Mouse (Mus musculus) MEL-GATA-1-ER (cell line): ENCODE results near the gene Ube2c.
A peak's percentile ranks its signal among the peaks of the same experiment; 100 is the strongest.

Source experiments
- DNase-seq: peaks from one replicate; pipeline ENCODE4 v3.0.0-alpha.2; 2012; ENCODE audit warnings: low read depth; ENCODE audit errors: extremely low read depth

The Ube2c gene

DNA sequence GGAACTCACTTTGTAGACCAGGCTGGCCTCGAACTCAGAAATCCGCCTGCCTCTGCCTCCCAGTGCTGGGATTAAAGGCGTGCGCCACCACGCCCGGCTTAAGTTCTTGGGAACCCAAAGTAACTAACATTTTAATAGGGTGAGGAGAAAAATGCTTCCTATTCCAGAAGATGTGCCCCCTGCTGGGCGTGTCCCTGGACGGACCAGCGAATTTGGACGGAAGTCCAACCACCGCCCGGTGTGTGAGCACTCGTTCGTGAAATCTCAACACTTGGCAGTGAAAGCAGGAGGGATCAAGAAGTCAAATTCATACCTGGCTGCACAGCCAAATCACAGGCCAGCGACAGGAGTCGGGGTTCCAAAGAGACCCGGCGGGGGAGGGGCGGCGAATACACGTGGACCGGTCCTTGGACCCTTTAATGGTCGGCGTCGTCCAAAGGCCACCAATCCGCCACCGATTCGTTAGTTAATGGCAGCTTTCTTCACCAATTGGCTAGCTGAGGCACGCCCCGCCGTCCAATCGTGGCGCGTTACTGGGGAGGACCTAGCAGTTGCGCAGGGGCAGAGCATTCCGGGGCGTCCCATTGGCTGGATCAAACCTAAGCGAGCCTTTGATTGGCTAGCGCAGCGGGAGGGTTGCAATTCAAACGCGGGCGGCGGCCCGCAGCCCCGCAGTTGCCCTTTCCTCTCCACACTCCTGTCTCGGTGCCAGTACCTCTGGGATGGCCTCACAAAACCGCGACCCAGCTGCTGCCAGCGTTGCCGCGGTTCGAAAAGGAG lies at the start of gene Ube2c:
Gene Ube2c, plus strand, starts transcription at position 641 of the 780 bp plus-strand sequence.
- DNase-seq = peak; percentile 98

DNA sequence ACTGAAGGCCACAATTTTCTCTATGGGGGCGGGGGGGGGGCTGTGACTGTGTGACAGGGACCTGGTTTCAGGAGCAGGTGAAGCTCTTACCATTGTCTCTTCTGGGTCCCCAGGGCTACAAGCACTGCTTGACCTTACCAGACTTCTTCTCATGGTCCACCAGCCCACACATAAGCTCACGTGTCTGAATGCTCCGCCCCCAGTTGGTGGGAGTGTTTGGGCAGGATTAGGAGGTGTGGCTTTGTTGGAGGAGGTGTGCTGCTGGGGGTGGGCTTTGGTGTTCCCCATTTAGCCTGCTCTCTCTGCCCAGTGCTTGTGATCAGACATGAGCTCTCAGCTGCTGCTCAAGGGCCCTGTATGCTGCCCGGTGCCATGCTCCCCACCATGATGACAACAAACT lies 46.4 kb upstream of the Ube2c start:
- no peak for DNase-seq

DNA sequence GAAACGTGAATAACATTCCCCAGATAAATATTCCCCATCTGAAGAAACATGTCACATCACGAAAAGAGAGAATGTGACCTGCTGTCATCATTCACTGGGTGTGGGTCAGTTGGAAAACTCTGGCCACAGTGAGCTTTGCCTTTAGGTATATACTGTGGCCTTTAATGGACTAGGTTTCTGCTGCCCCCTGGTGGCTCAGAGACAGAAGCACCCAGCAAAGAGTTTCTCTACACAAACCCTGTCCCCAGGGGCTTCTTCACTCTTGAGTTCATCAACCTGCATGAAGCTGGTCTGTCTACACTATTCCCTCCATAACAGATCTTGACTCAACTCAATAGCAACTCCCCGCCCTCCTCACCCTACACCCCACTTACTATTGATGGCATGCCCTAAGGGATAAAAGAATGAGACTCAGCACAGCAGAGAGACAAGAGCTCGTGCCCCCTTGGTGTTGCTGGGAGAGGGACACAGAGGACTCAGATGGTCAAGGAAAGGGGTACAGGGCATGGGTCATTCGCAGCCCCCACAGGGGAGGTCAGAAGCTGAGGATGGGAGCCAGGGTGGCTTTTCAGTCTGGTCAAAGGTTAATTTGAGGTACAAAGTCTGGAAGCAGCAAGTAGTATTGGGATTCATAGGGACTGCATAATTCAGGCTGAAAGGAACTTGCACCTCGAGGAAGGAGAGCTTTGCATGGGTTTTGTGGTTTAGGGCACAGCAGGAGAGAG lies 43.6 kb upstream of the Ube2c start:
- no peak for DNase-seq

DNA sequence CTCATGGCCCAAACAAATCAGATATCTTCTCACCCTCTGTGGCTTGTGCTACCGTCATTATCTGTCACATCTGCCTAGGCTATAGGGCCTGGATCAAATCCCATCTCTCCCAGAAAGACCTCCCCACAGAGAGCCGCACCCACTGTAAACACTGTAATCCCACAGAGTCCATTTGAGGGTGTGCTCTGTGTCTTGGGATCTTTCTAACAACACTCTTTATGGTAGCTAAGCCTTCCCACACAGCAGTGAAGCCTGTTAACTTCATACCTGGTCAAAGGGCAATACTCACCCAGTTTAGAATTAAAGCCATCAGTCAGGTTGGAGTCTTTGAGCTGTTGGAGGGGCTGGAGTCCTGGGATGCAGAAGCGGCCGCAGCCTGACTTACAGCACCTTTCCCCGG lies 38.0 kb upstream of the Ube2c start:
- no peak for DNase-seq

- no peak for DNase-seq
Measured at GRCm38 (mm10) chr2:164733259-164733658, 36.4 kb upstream of the Ube2c start.

DNA sequence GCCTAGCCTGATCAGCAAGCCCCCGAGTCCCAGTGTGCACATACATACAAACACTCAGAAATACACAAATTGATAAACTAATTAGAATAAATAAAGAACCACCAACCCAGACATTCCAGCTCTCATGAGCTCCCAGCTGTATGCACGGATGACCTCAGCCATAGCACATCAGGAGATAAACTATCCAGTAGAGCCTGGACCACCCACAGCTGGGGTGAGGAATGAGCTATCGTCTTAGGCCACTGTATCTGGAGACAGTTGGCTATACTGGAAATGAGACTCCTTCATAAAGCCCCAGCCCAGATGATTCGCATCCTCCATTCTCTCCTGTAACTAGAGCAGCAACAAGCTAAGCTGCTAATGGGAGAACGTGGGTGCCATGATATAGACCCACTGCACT lies 34.9 kb upstream of the Ube2c start:
- no peak for DNase-seq

GRCm38 (mm10) chr2:164735446-164735845 lies 34.3 kb upstream of the Ube2c start:
- no peak for DNase-seq

DNA sequence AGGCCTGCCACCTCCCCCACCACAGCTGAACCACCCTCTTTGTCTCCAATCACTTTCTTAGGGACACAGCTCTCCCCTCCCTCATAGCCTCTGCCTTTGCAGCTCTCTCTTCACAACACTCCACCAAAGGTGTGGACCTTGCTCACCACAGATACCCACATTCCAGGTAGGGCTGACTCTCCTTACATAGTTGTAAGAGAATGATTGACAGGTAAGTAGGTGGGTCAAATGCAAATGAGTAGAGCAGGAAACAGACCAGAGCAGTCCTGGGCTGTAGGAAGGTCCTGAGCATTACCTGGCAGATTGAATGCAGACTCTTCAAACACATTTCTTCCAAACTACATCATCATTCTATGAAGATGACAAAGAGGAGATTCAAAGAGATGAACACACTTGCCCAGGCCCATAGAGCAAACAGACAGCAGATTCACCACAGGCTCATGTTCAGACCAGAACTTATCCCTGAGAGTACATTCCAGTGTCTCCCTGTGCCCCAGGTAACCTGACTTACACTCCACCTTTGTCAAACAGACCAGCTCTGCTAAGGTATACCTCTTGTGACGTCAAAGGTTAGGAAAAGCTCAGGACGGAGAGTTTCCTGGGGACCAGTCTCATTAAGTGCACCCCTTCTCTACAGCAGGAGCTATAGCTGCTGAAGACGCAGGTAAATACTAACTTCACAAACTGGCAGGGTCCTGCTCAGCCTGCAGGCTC lies 32.2 kb upstream of the Ube2c start:
- no peak for DNase-seq

GRCm38 (mm10) chr2:164739876-164740275 lies 29.8 kb upstream of the Ube2c start:
- DNase-seq = no peak

DNA sequence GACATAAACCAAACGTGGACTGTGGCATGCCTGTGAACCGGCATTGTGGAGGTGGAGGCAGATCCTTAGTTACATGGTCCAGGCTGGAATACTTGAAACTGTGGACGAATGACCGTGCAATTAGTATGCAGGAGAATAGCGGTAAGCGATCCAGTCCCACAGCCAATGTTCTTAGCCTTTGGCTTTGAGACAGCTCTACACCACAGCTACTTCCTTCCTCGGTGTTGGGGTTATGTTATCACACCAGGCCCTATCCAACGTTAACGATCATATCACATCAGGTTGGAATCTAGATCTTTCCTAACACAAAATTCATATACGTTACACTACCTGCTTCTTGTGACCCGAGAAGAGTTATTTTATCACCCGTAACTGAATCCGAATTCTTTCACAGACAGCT lies 24.7 kb upstream of the Ube2c start:
- DNase-seq = peak; percentile 19

- DNase-seq = peak; percentile 56
Measured at GRCm38 (mm10) chr2:164745843-164746479, 23.7 kb upstream of the Ube2c start, which contains the start of the genes Wfdc3 and Dnttip1. TSS of gene Wfdc3 (minus strand) at chr2:164745931. TSS of gene Dnttip1 (plus strand) at chr2:164745983.

DNA sequence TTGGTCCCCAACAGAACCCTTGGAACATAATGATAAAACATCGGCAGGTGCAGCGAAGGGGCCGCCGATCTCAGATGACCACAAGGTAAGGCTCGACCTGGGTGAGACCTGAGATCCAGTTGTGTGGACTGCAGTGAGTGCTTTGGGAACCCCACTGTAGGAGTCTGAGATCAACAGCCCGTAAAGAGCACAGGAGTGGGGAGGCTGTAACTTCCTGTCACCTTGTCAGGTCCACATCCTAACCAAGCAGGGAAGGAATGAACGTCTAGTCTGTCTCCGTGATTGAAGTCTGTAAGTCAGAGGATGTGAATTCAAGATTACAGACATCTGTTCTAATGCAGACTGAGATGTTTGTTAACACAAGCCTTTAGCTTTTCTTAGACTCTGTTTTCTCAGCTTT lies 23.0 kb upstream of the Ube2c start:
- no peak for DNase-seq

DNA sequence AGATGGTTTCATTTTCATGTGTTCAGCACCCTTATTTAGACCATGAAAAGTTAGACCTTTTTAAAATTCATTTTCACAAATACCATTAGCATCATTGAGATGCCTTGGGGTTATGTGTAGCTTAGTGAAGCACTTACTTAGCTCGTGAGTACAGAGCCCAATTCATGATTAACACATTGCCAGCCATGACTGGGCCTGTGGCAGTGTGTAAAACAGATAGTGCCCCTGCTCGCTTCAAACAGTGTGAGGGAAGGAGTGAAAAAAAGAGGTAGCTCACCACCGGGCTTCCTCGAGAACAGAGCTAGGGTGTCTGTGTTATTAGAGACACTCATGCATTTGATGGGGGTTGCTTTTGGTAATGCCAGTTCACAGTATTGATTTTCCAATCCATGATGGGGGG lies 21.5 kb upstream of the Ube2c start:
- DNase-seq = no peak

DNA sequence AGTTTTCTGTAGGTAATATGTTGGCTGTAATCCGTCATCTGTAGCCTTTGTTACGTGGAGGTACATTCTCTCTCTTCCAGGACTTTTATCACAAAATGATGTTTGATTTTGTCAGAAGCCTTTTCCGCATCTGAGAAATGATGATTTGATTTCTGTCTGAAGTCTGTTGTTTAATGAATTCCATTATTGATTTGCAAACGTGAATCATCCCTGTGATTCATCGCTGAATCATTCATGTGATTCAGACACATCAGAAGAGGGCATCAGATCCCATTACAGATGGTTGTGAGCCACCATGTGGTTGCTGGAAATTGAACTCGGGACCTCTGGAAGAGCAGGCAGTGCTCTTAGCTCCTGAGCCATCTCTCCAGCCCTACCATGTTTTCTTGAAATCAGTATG lies 20.7 kb upstream of the Ube2c start:
- no peak for DNase-seq

DNA sequence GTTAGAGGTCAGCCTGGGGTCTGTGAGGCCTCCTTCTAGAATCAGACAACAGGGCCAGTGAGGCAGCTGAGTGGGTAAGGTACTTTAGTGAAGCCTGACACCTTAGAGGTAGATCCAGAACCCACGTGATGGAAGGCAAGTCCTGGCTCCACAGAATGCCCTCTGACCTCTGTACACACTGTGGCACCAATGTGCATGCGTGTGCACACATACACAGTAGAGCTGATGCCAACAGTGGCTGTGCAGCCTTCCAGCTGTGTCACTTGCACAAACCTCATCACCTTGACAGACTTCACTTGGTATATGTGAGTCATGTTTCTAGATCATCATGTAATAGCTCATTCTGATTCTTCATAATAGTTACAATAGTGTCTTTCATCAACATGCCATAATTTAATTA lies 17.2 kb upstream of the Ube2c start:
- no peak for DNase-seq

- DNase-seq = no peak
Measured at GRCm38 (mm10) chr2:164754105-164754504, 15.6 kb upstream of the Ube2c start.

- no peak for DNase-seq
Measured at GRCm38 (mm10) chr2:164754800-164755199, 14.9 kb upstream of the Ube2c start.

- DNase-seq = no peak
Measured at GRCm38 (mm10) chr2:164757841-164758240, 11.9 kb upstream of the Ube2c start.

- no peak for DNase-seq
Measured at GRCm38 (mm10) chr2:164758692-164759091, 11.0 kb upstream of the Ube2c start.

- DNase-seq = no peak
Measured at GRCm38 (mm10) chr2:164760059-164760833, 9.5 kb upstream of the Ube2c start.

DNA sequence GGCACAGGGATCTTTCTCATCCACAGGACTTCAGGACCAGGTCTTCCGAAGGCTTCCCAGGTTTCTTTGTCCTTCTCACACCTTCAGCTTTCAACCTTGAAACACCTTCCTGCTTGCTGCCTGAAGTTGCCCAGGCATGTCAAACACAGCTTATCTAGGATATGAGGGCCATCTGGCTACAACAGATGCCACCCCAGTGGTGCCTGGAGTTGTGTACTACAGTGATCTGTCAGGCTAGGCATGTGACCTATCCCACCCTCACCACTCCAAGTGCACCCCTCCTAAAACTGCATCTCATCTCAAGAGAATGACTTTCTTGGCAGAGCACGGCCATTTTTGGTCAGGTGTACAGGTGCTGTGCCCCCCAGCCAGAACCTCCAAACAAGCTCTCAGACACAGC lies 8.2 kb upstream of the Ube2c start:
- no peak for DNase-seq
